Mouse (Mus musculus): ENCODE measurements at regions not wholly inside any gene's neighbourhood (a gene's known extent, or its start where the extent isn't known, plus 50 kb on each side); places are given as distances from the start of the nearest gene placed in this dataset.

DNA sequence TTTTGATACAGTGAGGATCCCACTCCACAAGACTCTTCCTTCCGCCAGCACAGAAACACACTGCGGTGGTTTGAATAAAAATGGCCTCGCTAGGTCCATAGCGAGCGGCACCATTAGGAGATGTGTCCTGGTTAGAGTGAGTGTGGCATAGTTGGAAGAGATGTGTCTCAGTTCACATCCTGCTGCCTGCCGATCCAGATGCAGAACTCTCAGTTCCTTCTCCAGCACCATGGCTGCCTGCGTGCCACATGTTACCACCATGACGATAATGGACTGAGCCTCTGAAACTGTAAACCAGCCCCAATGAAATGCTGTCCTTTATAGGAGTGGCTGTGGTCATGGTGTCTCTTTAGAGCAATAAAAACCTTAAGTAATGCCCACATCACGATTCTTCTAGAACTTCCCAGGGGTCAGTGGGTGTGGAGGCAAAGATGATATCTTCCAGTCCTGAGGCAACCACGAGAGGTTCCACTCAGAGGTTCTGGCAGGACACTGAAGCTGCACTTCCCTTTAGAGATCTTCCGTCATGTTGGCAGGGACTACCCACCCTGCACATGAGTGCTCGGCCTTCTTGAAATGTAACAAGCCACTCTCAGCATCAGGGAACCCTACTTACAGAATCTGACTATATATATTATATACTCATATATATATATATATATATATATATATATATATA lies 167.3 kb downstream of the Irs2 start:
- no peak overlapping the region for H3K27ac ChIP-seq (ENCODE audit: low read length)
- no peak overlapping the region for H3K4me2 ChIP-seq (replicated peaks; ENCODE audit: low read depth, low read length)
- no peaks in the 10 kb centered on the region for H3K4me1 ChIP-seq (ENCODE audit: insufficient read depth, low read length)
- WGBS: 94% methylated on average over 12 of the region's 12 CpGs
- no peak overlapping the region for H3K4me3 ChIP-seq (ENCODE audit: low read length)
- no peaks in the 10 kb centered on the region for H3K9me3 ChIP-seq (ENCODE audit: low read length)
- no peak for ATAC-seq (ENCODE audit: low FRiP score, low TSS enrichment)
- no peaks in the 10 kb centered on the region for H3K27me3 ChIP-seq (ENCODE audit: insufficient read depth, low read length)
- no peak overlapping the region for H3K9ac ChIP-seq (replicated peaks; ENCODE audit: low read length)
- H3K36me3 ChIP-seq (ENCODE audit: insufficient read depth, low read length): no peaks in the 10 kb centered on the region

DNA sequence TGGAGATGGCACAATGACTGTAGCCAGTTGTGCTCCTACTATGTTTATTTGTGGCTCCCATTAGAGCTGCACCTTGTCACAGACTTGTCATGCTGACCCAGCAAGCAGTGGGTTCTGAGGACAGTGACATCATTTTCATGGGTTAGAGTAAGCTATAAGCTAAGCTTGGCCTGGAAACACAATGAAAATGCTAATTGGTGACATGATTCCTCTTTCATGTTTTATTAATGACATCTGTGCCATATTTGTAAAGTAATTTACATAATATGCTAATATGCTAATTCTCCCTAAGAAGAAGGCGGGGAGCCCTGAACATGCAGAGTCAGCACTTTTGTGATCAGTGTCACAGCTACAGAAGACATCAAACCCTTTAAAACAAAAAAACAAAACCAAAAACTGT lies 168.2 kb downstream of the Irs2 start:
- ATAC-seq (ENCODE audit: low FRiP score, low TSS enrichment): no peak
- no peaks in the 10 kb centered on the region for H3K4me1 ChIP-seq (ENCODE audit: insufficient read depth, low read length)
- no peak overlapping the region for H3K9ac ChIP-seq (replicated peaks; ENCODE audit: low read length)
- no peaks in the 10 kb centered on the region for H3K27me3 ChIP-seq (ENCODE audit: insufficient read depth, low read length)
- H3K9me3 ChIP-seq (ENCODE audit: low read length): no peaks in the 10 kb centered on the region
- H3K4me2 ChIP-seq (replicated peaks; ENCODE audit: low read depth, low read length): no peak overlapping the region
- H3K36me3 ChIP-seq (ENCODE audit: insufficient read depth, low read length): no peaks in the 10 kb centered on the region
- no peak overlapping the region for H3K4me3 ChIP-seq (ENCODE audit: low read length)
- WGBS: 87% methylated on average over 1 of the region's 1 CpGs
- no peak overlapping the region for H3K27ac ChIP-seq (ENCODE audit: low read length)

DNA sequence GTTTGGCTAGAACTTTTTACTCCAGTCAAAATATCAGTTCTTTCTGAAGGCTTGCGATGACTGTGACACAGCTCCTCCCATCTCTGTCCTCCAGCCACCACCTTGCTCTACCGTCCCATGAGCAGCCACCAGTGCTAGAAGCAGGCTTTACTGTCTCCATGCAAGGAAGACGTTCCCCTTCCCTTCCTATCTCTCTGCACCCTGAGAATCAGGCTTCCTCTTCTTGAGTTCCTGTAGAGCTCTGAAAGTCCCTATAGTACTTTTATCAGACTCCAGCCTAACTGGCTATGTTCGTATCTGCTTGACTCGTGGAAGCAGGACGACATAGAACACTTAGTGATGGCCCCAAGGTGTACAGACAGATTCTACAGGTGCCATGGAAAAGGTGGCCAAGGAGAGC lies 173.2 kb downstream of the Irs2 start:
- Histone ChIP-seq H3K27me3 (ENCODE audit: insufficient read depth, low read length) (no peaks in the 10 kb centered on the region), H3K4me2 (replicated peaks; ENCODE audit: low read depth, low read length) (no peak overlapping the region), H3K36me3 (ENCODE audit: insufficient read depth, low read length) (no peaks in the 10 kb centered on the region), H3K9me3 (ENCODE audit: low read length) (no peaks in the 10 kb centered on the region), H3K4me1 (ENCODE audit: insufficient read depth, low read length) (no peaks in the 10 kb centered on the region), H3K27ac (ENCODE audit: low read length) (no peak overlapping the region), H3K4me3 (ENCODE audit: low read length) (no peak overlapping the region), H3K9ac (replicated peaks; ENCODE audit: low read length) (no peak overlapping the region)
- ATAC-seq (ENCODE audit: low FRiP score, low TSS enrichment): no peak
- 82% methylated on average over 6 of the region's 6 CpGs for WGBS

DNA sequence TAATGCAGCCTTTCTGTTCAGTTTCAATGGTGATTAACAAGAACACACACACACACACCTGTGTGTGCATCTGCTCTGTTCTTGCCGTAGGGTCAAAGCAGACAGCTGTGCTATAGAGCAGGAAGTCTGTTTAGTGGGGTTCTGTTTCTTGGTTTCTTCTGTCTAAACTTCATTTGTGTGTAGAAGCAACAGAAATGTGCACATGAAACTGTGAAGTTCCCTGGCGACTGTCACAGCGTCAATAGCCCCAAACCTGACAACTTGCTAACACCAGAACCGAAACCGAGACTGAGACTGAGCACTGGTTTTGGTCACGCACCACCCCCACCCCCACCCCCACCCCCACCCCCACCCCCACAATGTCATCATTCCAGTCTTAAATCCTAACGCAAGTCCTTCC lies 176.4 kb downstream of the Irs2 start:
- no peaks in the 10 kb centered on the region for H3K36me3 ChIP-seq (ENCODE audit: insufficient read depth, low read length)
- H3K4me2 ChIP-seq (replicated peaks; ENCODE audit: low read depth, low read length): no peak overlapping the region
- no peak overlapping the region for H3K9ac ChIP-seq (replicated peaks; ENCODE audit: low read length)
- no peak for ATAC-seq (ENCODE audit: low FRiP score, low TSS enrichment)
- no peaks in the 10 kb centered on the region for H3K4me1 ChIP-seq (ENCODE audit: insufficient read depth, low read length)
- no peak overlapping the region for H3K4me3 ChIP-seq (ENCODE audit: low read length)
- no peaks in the 10 kb centered on the region for H3K9me3 ChIP-seq (ENCODE audit: low read length)
- H3K27me3 ChIP-seq (ENCODE audit: insufficient read depth, low read length): no peaks in the 10 kb centered on the region
- H3K27ac ChIP-seq (ENCODE audit: low read length): no peak overlapping the region
- WGBS: 87% methylated on average over 7 of the region's 7 CpGs

DNA sequence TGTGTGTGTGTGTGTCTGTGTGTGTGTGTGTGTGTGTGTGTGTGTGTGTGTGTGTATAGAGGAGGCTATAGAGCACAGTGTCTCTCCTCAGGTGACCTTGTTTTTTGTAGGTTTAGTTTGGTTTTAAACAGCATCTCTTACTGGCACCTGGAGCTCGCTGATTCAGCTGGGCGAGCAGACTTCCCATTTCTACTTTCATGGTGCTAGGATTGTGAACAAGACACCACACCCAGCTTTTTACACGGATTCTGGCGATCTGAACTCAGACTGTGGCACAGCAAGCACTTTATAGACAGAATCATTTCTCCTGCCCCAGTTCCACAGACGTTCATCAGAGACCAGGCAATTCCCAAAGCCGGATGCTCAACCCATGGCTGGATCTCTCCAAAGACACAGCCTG lies 177.0 kb downstream of the Irs2 start:
- Histone ChIP-seq H3K4me2 (replicated peaks; ENCODE audit: low read depth, low read length) (no peak overlapping the region), H3K27ac (ENCODE audit: low read length) (no peak overlapping the region), H3K36me3 (ENCODE audit: insufficient read depth, low read length) (no peaks in the 10 kb centered on the region), H3K4me3 (ENCODE audit: low read length) (no peak overlapping the region), H3K4me1 (ENCODE audit: insufficient read depth, low read length) (no peaks in the 10 kb centered on the region), H3K9me3 (ENCODE audit: low read length) (no peaks in the 10 kb centered on the region), H3K9ac (replicated peaks; ENCODE audit: low read length) (no peak overlapping the region), H3K27me3 (ENCODE audit: insufficient read depth, low read length) (no peaks in the 10 kb centered on the region)
- ATAC-seq (ENCODE audit: low FRiP score, low TSS enrichment): no peak
- 74% methylated on average over 6 of the region's 6 CpGs for WGBS

DNA sequence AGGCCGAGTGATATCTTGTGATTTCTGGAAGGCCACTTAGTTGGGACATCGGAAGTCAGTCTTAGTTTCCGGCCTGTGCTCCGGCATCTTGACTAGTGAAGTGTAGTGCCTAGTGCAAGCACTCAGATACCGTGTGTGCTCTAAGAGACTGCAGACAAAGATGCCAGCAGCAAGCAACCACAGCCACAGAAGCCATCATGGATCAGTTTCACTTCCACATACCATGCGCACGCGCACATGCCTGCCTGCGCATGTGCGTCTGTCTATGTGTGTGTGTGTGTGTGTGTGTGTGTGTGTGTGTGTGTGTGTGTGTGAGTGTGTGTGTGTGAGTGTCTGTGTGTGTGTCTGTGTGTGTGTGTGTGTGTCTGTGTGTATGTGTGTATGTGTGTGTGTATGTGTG lies 177.4 kb downstream of the Irs2 start:
- Histone ChIP-seq H3K27ac (ENCODE audit: low read length) (no peak overlapping the region), H3K9me3 (ENCODE audit: low read length) (no peaks in the 10 kb centered on the region), H3K4me1 (ENCODE audit: insufficient read depth, low read length) (no peaks in the 10 kb centered on the region), H3K4me2 (replicated peaks; ENCODE audit: low read depth, low read length) (no peak overlapping the region), H3K9ac (replicated peaks; ENCODE audit: low read length) (no peak overlapping the region), H3K36me3 (ENCODE audit: insufficient read depth, low read length) (no peaks in the 10 kb centered on the region), H3K27me3 (ENCODE audit: insufficient read depth, low read length) (no peaks in the 10 kb centered on the region), H3K4me3 (ENCODE audit: low read length) (no peak overlapping the region)
- ATAC-seq (ENCODE audit: low FRiP score, low TSS enrichment): no peak
- 94% methylated on average over 10 of the region's 10 CpGs for WGBS

DNA sequence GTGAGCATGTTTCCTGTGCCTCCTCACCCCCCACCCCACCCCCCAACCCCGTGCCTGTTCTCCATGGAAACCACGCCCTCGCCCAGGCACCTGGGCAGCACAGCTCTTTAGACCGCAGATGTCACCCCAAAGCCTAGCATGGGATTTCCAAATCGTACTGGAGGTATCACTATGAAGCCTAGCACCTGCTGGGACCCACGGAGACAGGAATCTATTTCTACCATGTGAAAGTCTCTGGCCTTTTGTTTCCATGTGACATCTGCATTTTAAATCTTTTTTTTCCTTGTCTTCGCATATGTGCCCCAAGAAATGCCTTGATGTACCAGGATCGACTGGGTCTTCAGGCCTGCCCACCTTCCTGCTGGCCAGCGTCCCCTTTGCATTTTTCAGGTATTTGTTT lies 179.7 kb downstream of the Irs2 start:
- no peaks in the 10 kb centered on the region for H3K27me3 ChIP-seq (ENCODE audit: insufficient read depth, low read length)
- H3K36me3 ChIP-seq (ENCODE audit: insufficient read depth, low read length): no peaks in the 10 kb centered on the region
- no peak overlapping the region for H3K27ac ChIP-seq (ENCODE audit: low read length)
- H3K4me3 ChIP-seq (ENCODE audit: low read length): no peak overlapping the region
- no peaks in the 10 kb centered on the region for H3K9me3 ChIP-seq (ENCODE audit: low read length)
- 47% methylated on average over 9 of the region's 9 CpGs for WGBS
- H3K4me1 ChIP-seq (ENCODE audit: insufficient read depth, low read length): no peaks in the 10 kb centered on the region
- no peak overlapping the region for H3K9ac ChIP-seq (replicated peaks; ENCODE audit: low read length)
- H3K4me2 ChIP-seq (replicated peaks; ENCODE audit: low read depth, low read length): no peak overlapping the region
- no peak for ATAC-seq (ENCODE audit: low FRiP score, low TSS enrichment)

DNA sequence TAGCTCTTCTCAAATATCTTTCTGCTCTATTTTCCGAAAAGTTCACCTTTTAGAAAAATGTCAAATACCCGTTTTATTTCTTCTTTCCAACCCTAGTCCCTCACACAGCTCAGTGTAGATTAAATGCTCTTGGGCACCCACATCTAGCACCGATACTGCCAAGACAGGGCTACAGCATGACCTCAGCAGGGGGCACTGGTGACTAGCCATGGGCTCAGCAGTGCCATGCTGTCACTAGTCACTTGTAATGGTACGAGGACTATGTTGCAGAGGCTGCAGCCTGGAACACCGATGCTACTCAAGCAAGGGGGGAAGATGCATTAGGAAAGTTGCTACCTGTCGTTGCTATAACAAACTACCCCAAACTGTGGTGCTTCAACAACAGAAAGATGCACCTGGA lies 180.7 kb downstream of the Irs2 start:
- no peak overlapping the region for H3K4me2 ChIP-seq (replicated peaks; ENCODE audit: low read depth, low read length)
- no peaks in the 10 kb centered on the region for H3K36me3 ChIP-seq (ENCODE audit: insufficient read depth, low read length)
- no peak for ATAC-seq (ENCODE audit: low FRiP score, low TSS enrichment)
- no peak overlapping the region for H3K9ac ChIP-seq (replicated peaks; ENCODE audit: low read length)
- H3K4me1 ChIP-seq (ENCODE audit: insufficient read depth, low read length): no peaks in the 10 kb centered on the region
- no peaks in the 10 kb centered on the region for H3K9me3 ChIP-seq (ENCODE audit: low read length)
- no peak overlapping the region for H3K27ac ChIP-seq (ENCODE audit: low read length)
- WGBS: 85% methylated on average over 6 of the region's 6 CpGs
- H3K27me3 ChIP-seq (ENCODE audit: insufficient read depth, low read length): no peaks in the 10 kb centered on the region
- H3K4me3 ChIP-seq (ENCODE audit: low read length): no peak overlapping the region

DNA sequence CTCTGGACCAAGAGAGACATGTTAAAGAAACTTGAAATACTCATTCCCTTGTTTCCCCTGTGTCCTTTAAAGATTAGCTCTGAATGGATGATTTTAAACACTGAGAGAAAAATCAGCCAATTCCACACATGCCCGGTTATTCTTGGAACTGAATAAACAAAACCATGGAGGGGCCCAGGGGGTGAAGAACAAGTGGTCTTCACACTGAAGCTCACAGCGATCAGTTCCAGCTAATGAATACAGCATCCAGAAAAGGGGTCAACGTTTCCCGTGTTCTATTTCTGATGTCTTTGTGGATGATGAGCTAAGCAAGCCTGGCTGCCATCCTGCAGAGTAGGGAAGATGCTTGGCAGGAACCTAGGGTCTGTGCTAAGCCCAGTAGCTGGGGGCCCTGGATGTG lies 182.3 kb downstream of the Irs2 start:
- H3K27me3 ChIP-seq (ENCODE audit: insufficient read depth, low read length): no peaks in the 10 kb centered on the region
- H3K4me2 ChIP-seq (replicated peaks; ENCODE audit: low read depth, low read length): no peak overlapping the region
- H3K4me3 ChIP-seq (ENCODE audit: low read length): no peak overlapping the region
- no peaks in the 10 kb centered on the region for H3K9me3 ChIP-seq (ENCODE audit: low read length)
- H3K27ac ChIP-seq (ENCODE audit: low read length): no peak overlapping the region
- H3K36me3 ChIP-seq (ENCODE audit: insufficient read depth, low read length): no peaks in the 10 kb centered on the region
- WGBS: 74% methylated on average over 4 of the region's 4 CpGs
- no peaks in the 10 kb centered on the region for H3K4me1 ChIP-seq (ENCODE audit: insufficient read depth, low read length)
- no peak for ATAC-seq (ENCODE audit: low FRiP score, low TSS enrichment)
- no peak overlapping the region for H3K9ac ChIP-seq (replicated peaks; ENCODE audit: low read length)

DNA sequence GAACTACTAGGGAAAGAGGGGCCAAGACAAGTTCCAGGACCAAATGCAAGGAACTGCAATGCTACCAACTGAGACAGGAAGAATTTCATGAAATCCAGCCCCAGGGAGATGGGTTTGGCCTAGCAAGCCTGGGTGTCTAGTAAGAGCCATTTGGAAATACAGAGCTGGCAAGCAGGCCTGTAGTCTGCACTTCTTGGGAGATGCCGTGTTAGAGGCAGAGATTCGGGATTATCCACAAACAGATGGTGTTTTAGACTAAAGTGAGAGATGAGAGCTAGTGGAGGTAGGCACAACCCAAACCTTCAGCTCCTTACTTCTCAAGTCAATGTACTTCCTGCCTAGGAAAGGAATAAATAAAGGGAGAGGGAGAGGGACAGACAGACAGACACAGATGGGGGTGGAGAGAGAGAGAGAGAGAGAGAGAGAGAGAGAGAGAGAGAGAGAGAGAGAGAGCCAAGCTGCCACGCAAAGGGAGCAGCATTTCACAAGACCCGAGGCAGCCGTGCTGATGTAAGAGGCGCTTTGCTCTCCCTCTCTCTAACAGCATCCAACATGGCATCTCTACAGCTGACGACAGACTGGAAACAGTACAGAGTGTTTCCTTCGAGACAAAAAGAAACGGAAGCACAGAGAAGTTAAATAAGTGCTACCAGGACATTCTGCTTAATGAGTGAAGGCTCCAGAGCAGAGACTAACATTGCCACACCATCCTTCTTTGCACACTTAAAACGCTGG lies 182.9 kb downstream of the Irs2 start:
- Histone ChIP-seq H3K27ac (ENCODE audit: low read length) (no peak overlapping the region), H3K9me3 (ENCODE audit: low read length) (no peaks in the 10 kb centered on the region), H3K4me2 (replicated peaks; ENCODE audit: low read depth, low read length) (no peak overlapping the region), H3K4me3 (ENCODE audit: low read length) (no peak overlapping the region), H3K9ac (replicated peaks; ENCODE audit: low read length) (no peak overlapping the region), H3K27me3 (ENCODE audit: insufficient read depth, low read length) (no peaks in the 10 kb centered on the region), H3K4me1 (ENCODE audit: insufficient read depth, low read length) (no peaks in the 10 kb centered on the region), H3K36me3 (ENCODE audit: insufficient read depth, low read length) (no peaks in the 10 kb centered on the region)
- no peak for ATAC-seq (ENCODE audit: low FRiP score, low TSS enrichment)
- WGBS: 85% methylated on average over 10 of the region's 10 CpGs

Data from kidney, embryonic 16.5 days (tissue).